11 mouse cellular contexts compared by ENCODE assay signal in genomic region chr3:108997284-108997683, GRCm38 (mm10). TPM values are rescaled to one million over a fixed set of nuclear protein-coding genes. Genes with fewer than 3 reads are reported as not detected.
DNase-seq lines count a peak whose midpoint lies in the region; ATAC-seq and TF ChIP-seq lines count a peak whose summit lies in the region.
"Had no signal": no experiment of that assay in that cellular context is flagged by ENCODE, and none has a peak within 500 bp of the region (broad histone marks: within the 10 kb centered on the region; RNA-seq: fewer than 3 reads in every experiment).

No protein-coding gene starts in this region.

- H3K4me3 ChIP-seq in lung, adult 2 months (replicated peaks; ENCODE audit: extremely low read depth, low read depth, low read length), result no peak overlapping the region
- H3K4me3 ChIP-seq in brown adipose tissue, adult 24 weeks (ENCODE audit: insufficient read depth, low read depth, low read length), result no peak overlapping the region
- H3K4me3 ChIP-seq in liver, embryonic 15.5 days (replicated peaks), result peak overlapping the region; percentile 20
- H3K4me3 ChIP-seq: forebrain, embryonic 13.5 days; limb, embryonic 15.5 days; stomach, embryonic 15.5 days had no signal

- peak overlapping the region; percentile 56 for H3K4me2 ChIP-seq in liver, embryonic 15.5 days
- H3K4me2 ChIP-seq: forebrain, embryonic 13.5 days; limb, embryonic 15.5 days; stomach, embryonic 15.5 days had no signal

- peaks cover 2% of the 10 kb centered on the region for H3K4me1 ChIP-seq in lung, adult 2 months (ENCODE audit: control insufficient read depth, insufficient read depth, low read length)
- peaks cover 3% of the 10 kb centered on the region; the same call in 1 of the 2 replicates for H3K4me1 ChIP-seq in brown adipose tissue, adult 24 weeks (ENCODE audit: control insufficient read depth, insufficient read depth, insufficient read length, low read length)
- H3K4me1 ChIP-seq in liver, embryonic 15.5 days (replicated peaks), result peaks cover 14% of the 10 kb centered on the region
- H3K4me1 ChIP-seq: forebrain, embryonic 13.5 days; limb, embryonic 15.5 days; stomach, embryonic 15.5 days had no signal

- H3K9ac ChIP-seq in liver, embryonic 15.5 days, result no peak overlapping the region
- H3K9ac ChIP-seq: forebrain, embryonic 13.5 days; limb, embryonic 15.5 days; stomach, embryonic 15.5 days had no signal

- TF ChIP-seq POLR2A in lung, adult 2 months (IDR thresholded peaks at IDR 0.05; ENCODE audit: borderline replicate concordance, extremely low read depth, low read depth, low read length), result no peak

- H3K27me3 ChIP-seq in liver, embryonic 15.5 days, result no peaks in the 10 kb centered on the region
- H3K27me3 ChIP-seq: forebrain, embryonic 13.5 days; limb, embryonic 15.5 days; stomach, embryonic 15.5 days had no signal

- H3K9me3 ChIP-seq in liver, embryonic 15.5 days (replicated peaks), result no peaks in the 10 kb centered on the region
- H3K9me3 ChIP-seq: forebrain, embryonic 13.5 days; limb, embryonic 15.5 days; stomach, embryonic 15.5 days had no signal

- ATAC-seq in liver, embryonic 15.5 days (ENCODE audit: insufficient read depth), result peak; percentile 42
- ATAC-seq in neutrophil, adult 5-6 weeks (ENCODE audit: extremely low read depth, insufficient number of reproducible peaks, low FRiP score, poor library complexity, severe bottlenecking), result peak; percentile 72
- ATAC-seq: forebrain, embryonic 13.5 days; hindbrain, embryonic 16.5 days had no signal

- H3K27ac ChIP-seq in brown adipose tissue, adult 24 weeks (replicated peaks; ENCODE audit: low read depth, low read length), result peak overlapping the region; percentile 15
- H3K27ac ChIP-seq in liver, embryonic 15.5 days (replicated peaks), result 0 out of 2 replicates have a peak overlapping the region, but pooled peaks have one; percentile 31
- H3K27ac ChIP-seq: forebrain, embryonic 13.5 days; limb, embryonic 15.5 days; stomach, embryonic 15.5 days had no signal

- peak; percentile 20 to 57 for DNase-seq in lung, adult 18-20 months
- DNase-seq in lung, adult 2 months, result no peak
- no peak for DNase-seq in urinary bladder, adult 18-20 months (ENCODE audit: low spot score in 2 of 2)
- DNase-seq in T-cell, adult 2 months (ENCODE audit: low spot score), result no peak

- 27% methylated on average over 11 of the region's 11 CpGs for WGBS in lung, adult 2 months
- WGBS in liver, embryonic 15.5 days (ENCODE audit: insufficient replicate concordance), result 17% methylated on average over 11 of the region's 11 CpGs

- no peak for TF ChIP-seq CTCF in lung, adult 2 months (IDR thresholded peaks at IDR 0.05; ENCODE audit: insufficient read depth, low read length)

- H3K36me3 ChIP-seq in liver, embryonic 15.5 days (replicated peaks), result no peaks in the 10 kb centered on the region

RNA-seq across cellular contexts. Expression of gene Fam102b, which starts 30.1 kb away (rescaled TPM):
- polyA plus RNA-seq in lung, adult 2 months (2012; rRNA removed), result 7.5 and 10.7 TPM in 2 replicates
- 10.2 and 11.2 TPM in 2 replicates for polyA plus RNA-seq in brown adipose tissue, adult 24 weeks (2012; ENCODE audit: insufficient read depth, insufficient read length, missing spikeins)
- polyA plus RNA-seq in liver, embryonic 15.5 days (2015; fragmentation: Nextera tagmentation; extraction: Ambion mirVana), result 2.0 and 2.2 TPM in 2 replicates
- total RNA-seq in neutrophil, adult 5-6 weeks (2017), result 19.4 and 22.7 TPM in 2 replicates

RNA-seq across cellular contexts. Expression of gene Gm9857, which starts 57.0 kb away (rescaled TPM):
- polyA plus RNA-seq in lung, adult 2 months (2012; rRNA removed), result not detected in 2 replicates
- polyA plus RNA-seq in brown adipose tissue, adult 24 weeks (2012; ENCODE audit: insufficient read depth, insufficient read length, missing spikeins), result not detected in 2 replicates
- not detected in 2 replicates for polyA plus RNA-seq in liver, embryonic 15.5 days (2015; fragmentation: Nextera tagmentation; extraction: Ambion mirVana)
- total RNA-seq in neutrophil, adult 5-6 weeks (2017), result not detected in 2 replicates
- polyA plus RNA-seq: forebrain, embryonic 13.5 days; hindbrain, embryonic 16.5 days; limb, embryonic 15.5 days had no signal

RNA-seq across cellular contexts. Expression of gene Henmt1, which starts 57.6 kb away (rescaled TPM):
- 0.19 TPM in 1 of 2 replicates, not detected in the other for polyA plus RNA-seq in lung, adult 2 months (2012; rRNA removed)
- polyA plus RNA-seq in brown adipose tissue, adult 24 weeks (2012; ENCODE audit: insufficient read depth, insufficient read length, missing spikeins), result not detected in 2 replicates
- not detected in 2 replicates for polyA plus RNA-seq in liver, embryonic 15.5 days (2015; fragmentation: Nextera tagmentation; extraction: Ambion mirVana)
- 0.37 TPM in 1 of 2 replicates, not detected in the other for total RNA-seq in neutrophil, adult 5-6 weeks (2017)

Comparison
In these comparisons a context has a peak if more than half of its experiments do, and no peak if none do; other contexts are left out.
1. DNase-seq: peak in lung, adult 18-20 months (2 of 2); none in lung, adult 2 months (single experiment), urinary bladder, adult 18-20 months (0 of 2) and T-cell, adult 2 months (single experiment).